Mouse (Mus musculus): ENCODE measurements around the gene 4930556J24Rik. TPM values are rescaled to one million over a fixed set of nuclear protein-coding genes. Genes with fewer than 3 reads are reported as not detected.

The 4930556J24Rik gene
- polyA plus RNA-seq, 1 experiment: not detected

DNA sequence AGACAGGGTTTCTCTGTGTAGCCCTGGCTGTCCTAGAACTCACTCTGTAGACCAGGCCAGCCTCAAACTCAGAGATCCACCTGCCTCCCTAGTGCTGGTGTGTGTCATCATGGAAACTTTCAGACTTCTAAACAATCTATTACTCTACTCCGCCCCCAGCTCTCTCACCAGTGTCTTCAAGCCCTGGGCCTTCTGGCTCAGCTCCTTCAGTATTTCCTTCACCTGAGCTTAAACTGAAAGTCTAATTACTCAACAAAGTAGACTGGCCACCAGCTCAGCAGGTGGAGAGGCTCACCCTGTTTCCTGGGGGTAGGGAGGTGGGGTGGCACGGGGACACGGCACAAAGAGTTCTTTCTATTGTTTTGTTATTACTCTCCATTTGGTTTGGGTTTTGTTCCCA is 74.1 kb downstream of the 4930556J24Rik start:
- Histone ChIP-seq H3K4me3 (replicated peaks; ENCODE audit: extremely low read depth, low read depth, low read length) (no peak overlapping the region), H3K4me1 (ENCODE audit: control insufficient read depth, insufficient read depth, low read length) (0 out of 2 replicates have a peak, but pooled peaks cover 2% of the 10 kb centered on the region)
- TF ChIP-seq CTCF (IDR thresholded peaks at IDR 0.05; ENCODE audit: insufficient read depth, low read length) (no peak), POLR2A (IDR thresholded peaks at IDR 0.05; ENCODE audit: borderline replicate concordance, extremely low read depth, low read depth, low read length) (no peak)
- WGBS: 48% methylated on average over 3 of the region's 3 CpGs
- no peak for DNase-seq

DNA sequence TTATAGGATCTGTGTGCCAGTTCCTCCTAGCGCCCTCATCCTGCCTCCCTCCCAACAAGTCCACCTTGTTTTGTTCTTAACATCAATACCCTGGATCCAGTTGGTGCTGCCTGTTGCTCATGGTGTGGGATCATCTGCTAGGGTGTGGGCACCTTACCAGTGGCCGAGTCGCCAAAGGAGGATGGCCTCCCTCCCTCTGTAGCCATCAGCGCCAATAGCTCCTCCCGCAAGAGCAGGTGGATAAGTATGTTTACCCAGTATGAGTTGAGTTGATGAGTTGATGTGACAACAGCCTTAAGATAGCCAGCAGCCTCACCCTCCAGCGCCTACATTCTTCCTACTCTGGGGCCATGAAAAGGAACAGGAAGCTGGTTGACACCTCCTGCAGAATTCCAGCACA is 76.3 kb downstream of the 4930556J24Rik start:
- no peak for DNase-seq
- H3K4me1 ChIP-seq (ENCODE audit: control insufficient read depth, insufficient read depth, low read length): 0 out of 2 replicates have a peak, but pooled peaks cover 2% of the 10 kb centered on the region
- 66% methylated on average over 6 of the region's 6 CpGs for WGBS
- TF ChIP-seq POLR2A (IDR thresholded peaks at IDR 0.05; ENCODE audit: borderline replicate concordance, extremely low read depth, low read depth, low read length): no peak
- TF ChIP-seq CTCF (IDR thresholded peaks at IDR 0.05; ENCODE audit: insufficient read depth, low read length): no peak
- H3K4me3 ChIP-seq (replicated peaks; ENCODE audit: extremely low read depth, low read depth, low read length): no peak overlapping the region

DNA sequence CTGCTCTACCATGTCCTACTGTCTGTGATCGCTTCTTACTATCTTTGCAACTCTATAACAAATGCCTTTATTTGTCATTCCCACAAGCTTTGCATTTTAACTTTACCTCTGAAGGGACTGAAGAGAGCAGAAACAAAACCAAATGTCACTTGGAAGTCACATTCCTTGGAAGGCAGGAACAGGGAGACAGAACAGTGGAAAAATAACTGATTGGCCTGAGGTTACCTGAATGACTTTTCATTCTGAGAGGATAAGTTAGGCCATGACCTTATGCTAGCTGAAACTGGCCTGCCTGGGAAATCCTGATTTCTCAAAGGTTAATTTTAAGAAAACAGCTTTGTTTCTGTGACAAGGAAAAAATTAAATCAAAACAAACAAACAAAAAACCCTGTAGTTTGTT is 80.6 kb downstream of the 4930556J24Rik start:
- WGBS: 80% methylated on average over 1 of the region's 1 CpGs

GRCm38 (mm10) chr11:3895458-3895857 is 81.1 kb downstream of the 4930556J24Rik start:
- Histone ChIP-seq H3K4me1 (ENCODE audit: control insufficient read depth, insufficient read depth, low read length) (0 out of 2 replicates have a peak, but pooled peaks cover 2% of the 10 kb centered on the region), H3K4me3 (replicated peaks; ENCODE audit: extremely low read depth, low read depth, low read length) (peak overlapping the region; percentile 68)
- WGBS: 2% methylated on average over 10 of the region's 10 CpGs
- TF ChIP-seq POLR2A (IDR thresholded peaks at IDR 0.05; ENCODE audit: borderline replicate concordance, extremely low read depth, low read depth, low read length) (no peak), CTCF (IDR thresholded peaks at IDR 0.05; ENCODE audit: insufficient read depth, low read length) (no peak)
- no peak for DNase-seq

More for the DNA sequence above, 80.6 kb downstream of the 4930556J24Rik start:
- Histone ChIP-seq H3K4me3 (replicated peaks; ENCODE audit: extremely low read depth, low read depth, low read length) (no peak overlapping the region), H3K4me1 (ENCODE audit: control insufficient read depth, insufficient read depth, low read length) (0 out of 2 replicates have a peak, but pooled peaks cover 2% of the 10 kb centered on the region)
- DNase-seq: no peak
- TF ChIP-seq CTCF (IDR thresholded peaks at IDR 0.05; ENCODE audit: insufficient read depth, low read length) (no peak), POLR2A (IDR thresholded peaks at IDR 0.05; ENCODE audit: borderline replicate concordance, extremely low read depth, low read depth, low read length) (no peak)

GRCm38 (mm10) chr11:3894406-3895281 is 81.9 kb downstream of the 4930556J24Rik start, which contains the start of the genes 4921536K21Rik and Dusp18:
Gene 4921536K21Rik (minus strand): TSS chr11:3895098.
Gene Dusp18 (plus strand): TSS chr11:3895240.
- TF ChIP-seq CTCF (IDR thresholded peaks at IDR 0.05; ENCODE audit: insufficient read depth, low read length): no peak
- TF ChIP-seq POLR2A (IDR thresholded peaks at IDR 0.05; ENCODE audit: borderline replicate concordance, extremely low read depth, low read depth, low read length): peak; percentile 60; the same call in 1 of the 2 replicates
- 8% methylated on average over 46 of the region's 46 CpGs for WGBS
- peak within 1 kb of the TSS; percentile 68 for H3K4me3 ChIP-seq (replicated peaks; ENCODE audit: extremely low read depth, low read depth, low read length)
- H3K4me1 ChIP-seq (ENCODE audit: control insufficient read depth, insufficient read depth, low read length): no peaks in the 10 kb centered on the region
- peak; percentile 92 for DNase-seq

GRCm38 (mm10) chr11:3893970-3894369 is 82.6 kb downstream of the 4930556J24Rik start:
- 80% methylated on average over 6 of the region's 6 CpGs for WGBS
- Histone ChIP-seq H3K4me3 (replicated peaks; ENCODE audit: extremely low read depth, low read depth, low read length) (no peak overlapping the region), H3K4me1 (ENCODE audit: control insufficient read depth, insufficient read depth, low read length) (no peaks in the 10 kb centered on the region)
- TF ChIP-seq CTCF (IDR thresholded peaks at IDR 0.05; ENCODE audit: insufficient read depth, low read length): no peak
- no peak for TF ChIP-seq POLR2A (IDR thresholded peaks at IDR 0.05; ENCODE audit: borderline replicate concordance, extremely low read depth, low read depth, low read length)
- no peak for DNase-seq

Other genes starting within 250 kb of the 4930556J24Rik start
- 0.58 and 0.72 TPM in 2 replicates for gene Osbp2, start 112.9 kb downstream of the 4930556J24Rik start, polyA plus RNA-seq (2012; rRNA removed)
- gene 4921536K21Rik, start 81.7 kb downstream of the 4930556J24Rik start, polyA plus RNA-seq (2012; rRNA removed): 0.55 and 0.70 TPM in 2 replicates
- 13.3 and 16.3 TPM in 2 replicates for gene Dusp18, start 81.5 kb downstream of the 4930556J24Rik start, polyA plus RNA-seq (2012; rRNA removed)
- 30.4 and 37.8 TPM in 2 replicates for gene Slc35e4, start 62.1 kb downstream of the 4930556J24Rik start, polyA plus RNA-seq (2012; rRNA removed)
- gene Tcn2, start 44.6 kb downstream of the 4930556J24Rik start, polyA plus RNA-seq (2012; rRNA removed): 207 and 208 TPM in 2 replicates
- 25.9 and 33.9 TPM in 2 replicates for gene Pes1, start 12.8 kb downstream of the 4930556J24Rik start, polyA plus RNA-seq (2012; rRNA removed)
- 32.1 and 33.3 TPM in 2 replicates for gene Gal3st1, start 6.9 kb upstream of the 4930556J24Rik start, polyA plus RNA-seq (2012; rRNA removed)
- 41.0 and 56.3 TPM in 2 replicates for gene Sec14l4, start 54.7 kb upstream of the 4930556J24Rik start, polyA plus RNA-seq (2012; rRNA removed)
- 565 and 735 TPM in 2 replicates for gene Sec14l3, start 88.1 kb upstream of the 4930556J24Rik start, polyA plus RNA-seq (2012; rRNA removed)
- 8.9 TPM in 2 replicates for gene Mtfp1, start 118.7 kb upstream of the 4930556J24Rik start, polyA plus RNA-seq (2012; rRNA removed)
- 8.2 and 10.7 TPM in 2 replicates for gene Sec14l2, start 146.6 kb upstream of the 4930556J24Rik start, polyA plus RNA-seq (2012; rRNA removed)
- 60.6 and 69.2 TPM in 2 replicates for gene Rnf215, start 158.4 kb upstream of the 4930556J24Rik start, polyA plus RNA-seq (2012; rRNA removed)
- gene Ccdc157, start 183.5 kb upstream of the 4930556J24Rik start, polyA plus RNA-seq (2012; rRNA removed): 17.6 and 19.8 TPM in 2 replicates
- gene Sf3a1, start 183.6 kb upstream of the 4930556J24Rik start, polyA plus RNA-seq (2012; rRNA removed): 27.0 and 28.2 TPM in 2 replicates
- 72.8 and 78.3 TPM in 2 replicates for gene Tbc1d10a, start 210.0 kb upstream of the 4930556J24Rik start, polyA plus RNA-seq (2012; rRNA removed)
- 23.3 and 26.2 TPM in 2 replicates for gene Castor1, start 241.4 kb upstream of the 4930556J24Rik start, polyA plus RNA-seq (2012; rRNA removed)